Mouse (Mus musculus): ENCODE results near the gene Fam107b. TPM values are rescaled to one million over a fixed set of nuclear protein-coding genes. Genes with fewer than 3 reads are reported as not detected.

Fam107b gene
- polyA plus RNA-seq, 1 experiment from 2014 or later = 75.4 TPM

DNA sequence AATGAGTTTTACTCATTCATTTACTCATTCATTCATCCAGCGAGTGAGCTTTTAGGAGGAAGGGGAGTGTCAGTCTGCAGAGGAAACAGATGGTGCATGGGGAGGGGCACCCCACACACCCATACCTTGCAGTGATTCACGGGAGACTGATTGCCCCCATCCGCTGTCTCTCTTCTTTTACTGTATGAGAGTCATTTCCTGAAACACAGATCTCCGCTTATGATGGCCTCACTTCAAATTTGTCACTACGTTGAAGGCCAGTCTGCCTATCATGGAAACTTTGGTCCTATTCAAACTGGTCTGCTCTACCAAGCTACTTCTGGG lies 230.2 kb downstream of the Fam107b start:
- Histone ChIP-seq H3K4me3 (ENCODE audit: low read depth, low read length) (no peak overlapping the region), H3K9ac (ENCODE audit: low read length) (no peak overlapping the region), H3K27me3 (replicated peaks; ENCODE audit: control insufficient read depth, insufficient read depth, low read length) (no peaks in the 10 kb centered on the region), H3K4me1 (ENCODE audit: control insufficient read depth, insufficient read depth, low read length) (peaks cover 3% of the 10 kb centered on the region; the same call in 1 of the 2 replicates), H3K27ac (ENCODE audit: low read depth, low read length) (no peak overlapping the region), H3K36me3 (ENCODE audit: control insufficient read depth, insufficient read depth, low read length) (no peaks in the 10 kb centered on the region), H3K4me2 (ENCODE audit: low read length) (no peak overlapping the region), H3K9me3 (replicated peaks; ENCODE audit: control insufficient read depth, low read length) (no peaks in the 10 kb centered on the region)
- DNase-seq (ENCODE audit: low spot score) = no peak
- peak; percentile 34; the same call in 1 of the 2 replicates for ATAC-seq
- 56% methylated on average over 5 of the region's 5 CpGs for WGBS

DNA sequence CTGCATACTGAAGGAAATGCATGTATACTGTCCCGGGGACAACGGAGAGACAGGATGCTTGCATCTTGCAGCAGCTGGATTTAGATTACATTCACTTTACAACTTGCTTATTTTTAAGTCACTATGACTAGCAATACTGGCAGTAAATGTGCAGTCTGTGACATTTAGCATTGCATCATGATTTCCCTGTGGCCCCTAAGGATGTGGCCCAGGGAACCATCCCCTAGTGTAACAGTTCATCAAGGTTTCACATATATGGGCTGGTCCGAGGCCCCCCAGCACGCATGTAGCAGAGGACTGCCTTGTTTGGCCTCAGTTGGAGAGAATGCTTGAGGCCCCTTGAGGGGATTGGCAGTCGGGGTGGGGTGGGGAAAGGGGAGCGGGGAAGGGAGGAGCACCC lies 235.5 kb downstream of the Fam107b start:
- no peak for ATAC-seq
- Histone ChIP-seq H3K27ac (ENCODE audit: low read depth, low read length) (no peak overlapping the region), H3K36me3 (ENCODE audit: control insufficient read depth, insufficient read depth, low read length) (no peaks in the 10 kb centered on the region), H3K4me1 (ENCODE audit: control insufficient read depth, insufficient read depth, low read length) (no peaks in the 10 kb centered on the region), H3K4me3 (ENCODE audit: low read depth, low read length) (no peak overlapping the region), H3K27me3 (replicated peaks; ENCODE audit: control insufficient read depth, insufficient read depth, low read length) (no peaks in the 10 kb centered on the region), H3K9me3 (replicated peaks; ENCODE audit: control insufficient read depth, low read length) (no peaks in the 10 kb centered on the region), H3K9ac (ENCODE audit: low read length) (no peak overlapping the region), H3K4me2 (ENCODE audit: low read length) (no peak overlapping the region)
- WGBS = 67% methylated on average over 6 of the region's 6 CpGs
- no peak for DNase-seq (ENCODE audit: low spot score)

DNA sequence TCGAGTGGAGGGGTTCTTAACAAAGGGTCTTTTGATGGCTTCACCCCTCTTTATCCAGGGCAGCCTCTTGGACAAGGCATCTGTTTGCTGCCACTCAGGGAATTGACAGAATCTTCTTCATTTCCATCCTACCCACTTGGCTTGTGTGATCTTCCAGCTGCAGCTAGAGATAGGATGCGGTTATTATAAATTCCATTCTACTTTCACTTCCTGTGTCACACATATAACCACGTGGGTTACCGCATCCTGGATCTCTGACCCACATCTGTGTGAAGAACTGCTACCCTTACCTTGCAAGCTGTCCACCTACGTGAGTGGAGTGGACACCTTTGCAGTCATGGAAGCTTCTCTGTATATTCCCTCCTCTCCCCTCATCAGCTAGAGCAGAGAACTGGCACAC lies 240.0 kb downstream of the Fam107b start:
- H3K27me3 ChIP-seq (replicated peaks; ENCODE audit: control insufficient read depth, insufficient read depth, low read length) = no peaks in the 10 kb centered on the region
- WGBS = 68% methylated on average over 5 of the region's 5 CpGs
- no peak overlapping the region for H3K4me3 ChIP-seq (ENCODE audit: low read depth, low read length)
- H3K9ac ChIP-seq (ENCODE audit: low read length) = no peak overlapping the region
- no peaks in the 10 kb centered on the region for H3K4me1 ChIP-seq (ENCODE audit: control insufficient read depth, insufficient read depth, low read length)
- no peak overlapping the region for H3K4me2 ChIP-seq (ENCODE audit: low read length)
- no peak overlapping the region for H3K27ac ChIP-seq (ENCODE audit: low read depth, low read length)
- no peaks in the 10 kb centered on the region for H3K36me3 ChIP-seq (ENCODE audit: control insufficient read depth, insufficient read depth, low read length)
- no peak for ATAC-seq
- no peak for DNase-seq (ENCODE audit: low spot score)
- no peaks in the 10 kb centered on the region for H3K9me3 ChIP-seq (replicated peaks; ENCODE audit: control insufficient read depth, low read length)

DNA sequence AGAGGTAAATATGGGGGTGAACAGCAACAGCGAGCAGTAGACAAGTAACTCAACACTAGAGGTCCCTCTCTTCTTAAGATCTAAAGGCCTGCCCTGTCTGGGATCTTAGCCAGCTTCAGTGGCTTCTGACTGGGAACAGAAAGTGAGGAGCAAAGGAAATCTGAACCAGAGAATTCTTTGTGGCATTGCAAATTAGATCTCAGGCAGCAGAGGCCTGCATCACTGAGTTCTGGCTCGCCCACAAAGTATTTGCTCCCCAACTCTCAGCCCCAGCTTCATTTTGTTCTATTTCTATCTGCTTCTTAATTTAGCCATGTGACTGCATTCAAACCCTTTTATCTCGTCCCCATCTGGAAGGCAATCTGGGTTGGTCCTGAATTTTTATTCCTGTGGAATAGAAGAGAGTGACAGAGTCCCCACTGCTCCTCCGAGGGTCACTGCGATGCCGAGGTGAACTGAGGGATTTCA lies 245.9 kb downstream of the Fam107b start:
- Histone ChIP-seq H3K9ac (ENCODE audit: low read length) (no peak overlapping the region), H3K4me1 (ENCODE audit: control insufficient read depth, insufficient read depth, low read length) (no peaks in the 10 kb centered on the region), H3K27ac (ENCODE audit: low read depth, low read length) (peak overlapping the region; percentile 59; the same call in 1 of the 2 replicates), H3K4me2 (ENCODE audit: low read length) (no peak overlapping the region), H3K9me3 (replicated peaks; ENCODE audit: control insufficient read depth, low read length) (no peaks in the 10 kb centered on the region), H3K36me3 (ENCODE audit: control insufficient read depth, insufficient read depth, low read length) (no peaks in the 10 kb centered on the region), H3K4me3 (ENCODE audit: low read depth, low read length) (no peak overlapping the region), H3K27me3 (replicated peaks; ENCODE audit: control insufficient read depth, insufficient read depth, low read length) (no peaks in the 10 kb centered on the region)
- DNase-seq (ENCODE audit: low spot score) (peak; percentile 91), ATAC-seq (peak; percentile 79)
- 45% methylated on average over 6 of the region's 6 CpGs for WGBS

DNA sequence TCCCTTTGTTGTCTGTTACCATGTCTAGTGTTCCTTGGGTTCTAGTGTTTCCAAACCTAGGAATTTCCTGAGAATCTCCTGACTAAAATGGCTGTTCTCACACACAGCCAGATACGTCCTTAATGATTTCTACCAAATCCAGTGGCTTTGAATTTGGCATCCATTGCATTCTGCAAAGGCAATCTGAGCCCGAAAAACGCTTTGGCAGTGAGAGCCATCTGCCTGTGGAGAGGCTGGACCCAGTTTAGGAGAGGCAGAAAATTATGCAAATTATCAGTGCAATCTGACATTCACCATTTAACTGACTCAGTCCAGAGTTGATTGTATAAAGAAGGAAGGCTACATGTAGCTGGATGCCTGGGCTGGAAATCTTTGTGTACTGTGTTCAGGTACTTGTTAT lies 247.3 kb downstream of the Fam107b start:
- no peaks in the 10 kb centered on the region for H3K27me3 ChIP-seq (replicated peaks; ENCODE audit: control insufficient read depth, insufficient read depth, low read length)
- 62% methylated on average over 3 of the region's 3 CpGs for WGBS
- ATAC-seq (no peak), DNase-seq (ENCODE audit: low spot score) (peak; percentile 59)
- H3K9me3 ChIP-seq (replicated peaks; ENCODE audit: control insufficient read depth, low read length) = no peaks in the 10 kb centered on the region
- H3K4me3 ChIP-seq (ENCODE audit: low read depth, low read length) = no peak overlapping the region
- no peaks in the 10 kb centered on the region for H3K4me1 ChIP-seq (ENCODE audit: control insufficient read depth, insufficient read depth, low read length)
- no peaks in the 10 kb centered on the region for H3K36me3 ChIP-seq (ENCODE audit: control insufficient read depth, insufficient read depth, low read length)
- H3K4me2 ChIP-seq (ENCODE audit: low read length) = no peak overlapping the region
- no peak overlapping the region for H3K9ac ChIP-seq (ENCODE audit: low read length)
- H3K27ac ChIP-seq (ENCODE audit: low read depth, low read length) = no peak overlapping the region; the same call in 1 of the 2 replicates

DNA sequence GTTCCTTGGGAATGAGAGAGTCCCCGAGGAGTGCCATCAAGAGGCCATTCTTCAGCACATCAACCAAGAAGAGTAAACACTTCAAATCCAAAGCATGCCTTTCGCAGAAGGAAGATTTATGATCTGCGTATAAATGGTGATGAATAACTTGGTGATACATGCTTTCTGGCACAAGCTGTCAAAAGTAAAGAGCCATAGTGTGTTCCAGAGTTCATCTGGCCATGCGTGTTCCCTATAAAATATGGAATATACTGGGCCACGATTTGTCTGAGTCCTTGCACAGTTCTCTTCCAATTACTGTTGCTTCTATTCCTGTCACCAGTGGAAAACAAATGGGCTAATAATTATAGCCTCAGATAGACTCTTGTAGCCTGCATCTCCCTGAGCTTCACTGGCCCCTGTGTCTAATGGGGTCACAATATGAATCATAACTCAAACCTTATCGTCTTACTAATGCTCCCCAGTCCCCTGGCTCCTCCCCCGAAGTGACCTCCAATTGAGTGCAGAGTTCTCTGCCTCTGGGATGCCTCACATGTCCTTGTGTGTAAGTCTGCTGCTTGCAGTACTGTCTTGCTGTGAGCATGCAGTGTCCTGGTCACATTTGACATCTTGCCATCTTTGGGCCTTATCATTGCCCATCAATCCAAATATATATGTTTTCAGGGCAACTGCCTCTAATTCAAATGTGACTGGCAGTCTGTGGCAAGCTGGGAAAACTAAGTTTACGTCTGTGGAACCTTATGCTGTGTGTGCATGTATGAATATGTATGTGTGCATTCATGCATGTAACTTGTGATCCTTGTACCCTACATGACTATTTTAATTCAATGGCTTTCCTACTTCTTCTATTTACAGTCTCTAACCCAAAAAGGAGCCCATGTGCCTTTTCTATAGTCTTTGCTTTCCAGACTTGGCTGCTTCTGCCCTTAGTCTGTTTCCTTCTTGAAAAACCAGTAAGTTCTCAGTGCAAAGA lies 252.5 kb downstream of the Fam107b start:
- DNase-seq (ENCODE audit: low spot score) (peak; percentile 56), ATAC-seq (0 out of 2 replicates have a peak, but pooled peaks have one; percentile 44)
- 77% methylated on average over 8 of the region's 8 CpGs for WGBS
- H3K9ac ChIP-seq (ENCODE audit: low read length) = no peak overlapping the region
- no peak overlapping the region for H3K27ac ChIP-seq (ENCODE audit: low read depth, low read length)
- H3K4me3 ChIP-seq (ENCODE audit: low read depth, low read length) = no peak overlapping the region
- H3K4me1 ChIP-seq (ENCODE audit: control insufficient read depth, insufficient read depth, low read length) = no peaks in the 10 kb centered on the region
- H3K4me2 ChIP-seq (ENCODE audit: low read length) = no peak overlapping the region
- H3K27me3 ChIP-seq (replicated peaks; ENCODE audit: control insufficient read depth, insufficient read depth, low read length) = no peaks in the 10 kb centered on the region
- no peaks in the 10 kb centered on the region for H3K36me3 ChIP-seq (ENCODE audit: control insufficient read depth, insufficient read depth, low read length)
- H3K9me3 ChIP-seq (replicated peaks; ENCODE audit: control insufficient read depth, low read length) = no peaks in the 10 kb centered on the region

Other genes starting within 250 kb of the Fam107b start
- gene Rpp38, start 237.8 kb upstream of the Fam107b start, polyA plus RNA-seq (2014; fragmentation: Nextera tagmentation; extraction: Ambion mirVana) = 19.4 and 20.3 TPM in 2 replicates
- 1.7 and 1.8 TPM in 2 replicates for gene Acbd7, start 234.3 kb upstream of the Fam107b start, polyA plus RNA-seq (2014; fragmentation: Nextera tagmentation; extraction: Ambion mirVana)
- not detected in 2 replicates for gene Olah, start 173.3 kb upstream of the Fam107b start, polyA plus RNA-seq (2014; fragmentation: Nextera tagmentation; extraction: Ambion mirVana)
- 5.7 and 6.3 TPM in 2 replicates for gene Meig1, start 147.8 kb upstream of the Fam107b start, polyA plus RNA-seq (2014; fragmentation: Nextera tagmentation; extraction: Ambion mirVana)
- 7.3 and 7.8 TPM in 2 replicates for gene Dclre1c, start 146.4 kb upstream of the Fam107b start, polyA plus RNA-seq (2014; fragmentation: Nextera tagmentation; extraction: Ambion mirVana)
- 19.1 and 21.4 TPM in 2 replicates for gene Suv39h2, start 95.5 kb upstream of the Fam107b start, polyA plus RNA-seq (2014; fragmentation: Nextera tagmentation; extraction: Ambion mirVana)
- 7.2 and 7.3 TPM in 2 replicates for gene Gm45902, start 57.7 kb upstream of the Fam107b start, polyA plus RNA-seq (2014; fragmentation: Nextera tagmentation; extraction: Ambion mirVana)
- gene Hspa14, start 57.7 kb upstream of the Fam107b start, polyA plus RNA-seq (2014; fragmentation: Nextera tagmentation; extraction: Ambion mirVana) = 91.7 and 92.6 TPM in 2 replicates
- gene Cdnf, start 57.5 kb upstream of the Fam107b start, polyA plus RNA-seq (2014; fragmentation: Nextera tagmentation; extraction: Ambion mirVana) = 0.11 and 0.30 TPM in 2 replicates